Mouse (Mus musculus) stomach, embryonic 15.5 days (tissue): ENCODE data around the gene Il31ra. TPM values are rescaled to one million over a fixed set of nuclear protein-coding genes. Genes with fewer than 3 reads are reported as not detected.
"Not testable (repeated sequence)": the region's sequence is repeated elsewhere in the genome, so short reads cannot be mapped to it uniquely, and the experiment has no call there.

ENCODE experiments used
- ATAC-seq: fragments of 200-750 bp; cut with Nextera tagmentation; 2 replicates; pipeline ENCODE4 v1.8.0; 2017; ENCODE audit warnings: low read depth, moderate number of reproducible peaks, moderate TSS enrichment; ENCODE audit not compliant: insufficient read depth, low FRiP score
- H3K27ac ChIP-seq: fragments of 300-500 bp; sonication (generic); 2 replicates; pipeline ENCODE4 v1.5.1; 2015; ENCODE audit warnings: mild to moderate bottlenecking, inconsistent platforms
- H3K27me3 ChIP-seq: fragments of 300-500 bp; sonication (generic); replicated peaks from 2 replicates; pipeline ENCODE4 v1.6.1; 2015; ENCODE audit warnings: inconsistent platforms
- H3K36me3 ChIP-seq: fragments of 300-500 bp; sonication (generic); 2 replicates; pipeline ENCODE4 v1.6.1; 2015; ENCODE audit warnings: inconsistent platforms
- H3K4me1 ChIP-seq: fragments of 300-500 bp; sonication (generic); 2 replicates; pipeline ENCODE4 v1.6.1; 2015; ENCODE audit warnings: inconsistent platforms
- H3K4me2 ChIP-seq: fragments of 300-500 bp; sonication (generic); 2 replicates; pipeline ENCODE4 v1.6.1; 2015; ENCODE audit warnings: mild to moderate bottlenecking, inconsistent platforms
- H3K4me3 ChIP-seq: fragments of 300-500 bp; sonication (generic); replicated peaks from 2 replicates; pipeline ENCODE4 v1.5.1; 2015; ENCODE audit warnings: inconsistent platforms
- H3K9ac ChIP-seq: fragments of 300-500 bp; sonication (generic); 2 replicates; pipeline ENCODE4 v1.6.1; 2015; ENCODE audit warnings: inconsistent platforms
- H3K9me3 ChIP-seq: fragments of 300-500 bp; sonication (generic); 2 replicates; pipeline ENCODE4 v1.6.1; 2016; ENCODE audit warnings: inconsistent platforms
- WGBS: fragments of 180-500 bp; shearing (Covaris S2); methylation state at CpG from one replicate; pipeline ENCODE4 v1.1.7; 2015; 5-methylcytosine and 5-hydroxymethylcytosine counted together
- polyA plus RNA-seq: library from polyadenylated mRNA; unstranded; fragments of >200 nt; fragmentation: Nextera tagmentation; extraction: Ambion mirVana; gene quantifications from 2 replicates; pipeline ENCODE4 v1.2.1, GENCODE M21; 2015

Gene Il31ra
- polyA plus RNA-seq, 1 experiment from 2014 or later, result 0.06 TPM

DNA sequence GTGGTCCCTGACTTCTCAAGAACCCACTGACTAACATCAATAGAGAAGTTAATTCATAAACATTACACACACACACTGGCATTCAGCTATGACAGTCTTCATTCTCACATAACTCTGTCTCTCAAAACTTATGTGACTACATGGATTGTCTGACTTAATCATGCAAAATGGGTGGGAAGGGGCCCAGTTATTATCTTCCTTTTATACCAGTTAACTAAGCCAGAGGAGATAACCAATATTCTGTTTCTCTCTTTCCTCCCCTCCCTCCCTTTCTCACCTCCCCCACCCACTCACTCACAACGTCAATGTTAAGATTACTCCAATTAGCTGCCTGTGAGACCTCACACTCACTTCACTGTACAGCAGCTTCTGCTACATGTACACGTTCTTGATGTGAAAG lies 3.9 kb downstream of the Il31ra start:
- no peaks in the 10 kb centered on the region for H3K4me1 ChIP-seq
- 35% methylated on average over 2 of the region's 2 CpGs for WGBS
- no peaks in the 10 kb centered on the region for H3K9me3 ChIP-seq
- H3K27ac ChIP-seq, result no peak overlapping the region
- no peak overlapping the region for H3K4me3 ChIP-seq
- no peak for ATAC-seq
- H3K4me2 ChIP-seq, result no peak overlapping the region
- no peaks in the 10 kb centered on the region for H3K27me3 ChIP-seq
- H3K36me3 ChIP-seq, result no peaks in the 10 kb centered on the region
- H3K9ac ChIP-seq, result no peak overlapping the region

- Histone ChIP-seq H3K36me3 (no peaks in the 10 kb centered on the region), H3K4me2 (no peak overlapping the region), H3K4me1 (no peaks in the 10 kb centered on the region), H3K4me3 (no peak overlapping the region), H3K27ac (no peak overlapping the region), H3K27me3 (no peaks in the 10 kb centered on the region), H3K9me3 (no peaks in the 10 kb centered on the region), H3K9ac (no peak overlapping the region)
- no peak for ATAC-seq
Measured at GRCm38 (mm10) chr13:112589625-112590024, 4.5 kb downstream of the Il31ra start.

GRCm38 (mm10) chr13:112584556-112585237 lies 9.5 kb downstream of the Il31ra start:
- no peak for ATAC-seq
- H3K27me3 ChIP-seq, result no peaks in the 10 kb centered on the region
- no peaks in the 10 kb centered on the region for H3K9me3 ChIP-seq
- WGBS, result 51% methylated on average over 7 of the region's 7 CpGs
- H3K9ac ChIP-seq, result no peak overlapping the region
- H3K27ac ChIP-seq, result no peak overlapping the region
- H3K36me3 ChIP-seq, result no peaks in the 10 kb centered on the region
- H3K4me3 ChIP-seq, result no peak overlapping the region
- no peak overlapping the region for H3K4me2 ChIP-seq
- H3K4me1 ChIP-seq, result no peaks in the 10 kb centered on the region

- H3K4me1 ChIP-seq, result no peaks in the 10 kb centered on the region
- no peaks in the 10 kb centered on the region for H3K9me3 ChIP-seq
- no peak overlapping the region for H3K4me2 ChIP-seq
- no peak for ATAC-seq
- no peak overlapping the region for H3K9ac ChIP-seq
- H3K27me3 ChIP-seq, result no peaks in the 10 kb centered on the region; the same call in 1 of the 2 replicates
- H3K4me3 ChIP-seq, result no peak overlapping the region
- no peaks in the 10 kb centered on the region for H3K36me3 ChIP-seq
- H3K27ac ChIP-seq, result no peak overlapping the region
- WGBS, result 74% methylated on average over 8 of the region's 8 CpGs
Measured at GRCm38 (mm10) chr13:112582291-112582690, 11.9 kb downstream of the Il31ra start.

DNA sequence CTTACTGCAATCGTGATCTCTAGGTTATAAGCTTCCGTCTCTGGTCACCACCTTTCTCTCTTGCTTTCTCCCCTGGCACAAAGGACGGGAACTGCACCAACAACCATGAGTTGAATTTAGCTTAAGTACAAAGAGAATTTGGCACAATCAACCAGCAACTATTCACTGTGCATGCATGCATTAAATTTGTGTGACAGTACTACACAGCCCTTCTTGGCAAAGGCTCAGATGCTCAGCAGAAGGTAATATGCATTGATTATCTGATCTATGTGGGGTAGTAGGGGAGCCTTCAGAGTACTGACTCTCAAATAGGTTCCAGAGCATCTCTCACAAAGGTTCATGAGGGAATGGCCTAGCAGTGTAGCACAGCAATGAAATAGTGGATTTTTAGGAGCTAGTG lies 12.4 kb downstream of the Il31ra start:
- Histone ChIP-seq H3K27ac (no peak overlapping the region), H3K4me2 (no peak overlapping the region), H3K9me3 (no peaks in the 10 kb centered on the region), H3K4me3 (no peak overlapping the region), H3K36me3 (no peaks in the 10 kb centered on the region), H3K4me1 (no peaks in the 10 kb centered on the region), H3K27me3 (no peaks in the 10 kb centered on the region; the same call in 1 of the 2 replicates), H3K9ac (no peak overlapping the region)
- no peak for ATAC-seq
- WGBS, result 88% methylated on average over 3 of the region's 3 CpGs

DNA sequence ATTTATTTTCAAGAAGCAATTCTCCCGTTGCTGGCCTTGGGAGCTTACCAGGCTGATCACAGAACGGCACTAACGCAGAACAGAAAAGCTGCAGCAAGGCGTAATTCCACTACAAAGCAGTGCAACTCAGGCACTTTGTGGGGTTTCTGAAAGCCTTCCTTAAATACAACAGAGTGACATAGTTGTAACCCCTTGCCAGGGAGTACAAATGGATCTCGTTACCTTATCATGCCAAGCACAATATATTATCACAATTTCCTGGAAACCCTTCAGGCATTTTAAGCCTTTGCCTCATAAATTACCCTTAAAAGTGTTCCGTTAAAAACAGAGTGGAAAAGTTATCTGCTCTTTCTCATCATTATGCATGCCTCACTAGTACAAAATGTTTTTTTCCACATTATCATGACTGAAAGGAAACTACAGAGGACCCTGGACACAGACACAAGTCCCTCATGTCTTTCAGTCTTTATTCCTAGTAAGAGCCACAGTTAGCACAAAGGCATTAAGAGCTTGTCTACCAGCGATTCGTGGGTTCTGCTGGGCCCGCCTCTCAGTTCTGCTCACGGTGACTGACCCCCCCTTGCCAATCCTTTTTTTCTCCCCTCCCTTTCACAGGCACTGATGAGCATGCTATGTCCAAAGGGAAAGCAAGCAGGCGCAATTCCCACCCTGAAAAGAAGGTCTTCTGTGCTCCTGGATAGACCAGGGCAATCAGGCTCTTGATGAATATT lies 13.4 kb downstream of the Il31ra start:
- Histone ChIP-seq H3K27me3 (no peaks in the 10 kb centered on the region; the same call in 1 of the 2 replicates), H3K9ac (no peak overlapping the region), H3K4me1 (no peaks in the 10 kb centered on the region), H3K4me3 (no peak overlapping the region), H3K4me2 (peak overlapping the region; percentile 5; the same call in 1 of the 2 replicates), H3K36me3 (no peaks in the 10 kb centered on the region), H3K9me3 (no peaks in the 10 kb centered on the region), H3K27ac (no peak overlapping the region)
- no peak for ATAC-seq
- 35% methylated on average over 11 of the region's 11 CpGs for WGBS

- not testable (repeated sequence) for H3K27me3 ChIP-seq, H3K36me3 ChIP-seq, H3K4me1 ChIP-seq, H3K4me2 ChIP-seq, H3K9me3 ChIP-seq, ATAC-seq, H3K9ac ChIP-seq, H3K27ac ChIP-seq, H3K4me3 ChIP-seq
- 96% methylated on average over 11 of the region's 11 CpGs for WGBS
Measured at GRCm38 (mm10) chr13:112578041-112578440, 16.1 kb downstream of the Il31ra start.

DNA sequence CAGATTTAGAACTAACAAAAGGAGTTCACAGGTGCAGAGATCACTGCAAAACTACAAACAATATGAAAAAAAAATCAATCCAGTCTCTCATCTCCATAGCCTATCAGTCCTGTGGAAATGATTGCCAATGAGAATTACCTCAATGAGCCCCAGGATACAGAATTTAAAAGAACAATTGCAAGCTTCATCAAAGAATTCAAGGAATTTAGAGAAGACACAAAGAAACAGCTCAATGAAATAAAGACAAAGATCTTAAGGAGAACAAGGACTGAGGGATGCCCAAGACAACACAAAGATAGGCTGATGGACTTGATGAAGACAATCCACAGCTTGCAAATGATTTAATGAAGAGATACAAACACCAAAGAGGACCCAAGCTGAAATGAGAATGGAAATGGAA lies 20.4 kb downstream of the Il31ra start:
- no peaks in the 10 kb centered on the region for H3K9me3 ChIP-seq
- H3K27ac ChIP-seq, result no peak overlapping the region
- no peak overlapping the region for H3K9ac ChIP-seq
- no peaks in the 10 kb centered on the region for H3K27me3 ChIP-seq
- H3K36me3 ChIP-seq, result no peaks in the 10 kb centered on the region
- ATAC-seq, result no peak
- H3K4me1 ChIP-seq, result no peaks in the 10 kb centered on the region
- H3K4me3 ChIP-seq, result no peak overlapping the region
- no peak overlapping the region for H3K4me2 ChIP-seq

DNA sequence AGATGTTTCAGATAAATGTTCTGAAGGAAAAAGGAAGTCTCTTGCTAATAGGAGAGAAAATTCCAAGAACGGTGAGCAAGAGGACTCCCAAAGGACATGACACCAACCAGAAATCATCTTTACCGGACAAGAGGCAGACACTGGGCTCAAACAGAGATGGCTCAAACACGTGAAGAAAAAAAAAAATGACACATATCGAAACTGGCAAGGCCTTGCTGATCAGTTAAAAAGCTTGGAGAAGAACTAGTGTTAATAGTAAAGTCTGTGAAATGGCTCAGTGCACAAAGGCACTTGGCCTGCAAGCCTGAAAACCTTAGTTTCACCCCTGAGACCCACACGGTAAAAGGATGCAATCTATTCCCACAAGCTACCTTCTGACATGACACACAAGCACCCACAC lies 23.4 kb downstream of the Il31ra start:
- no peaks in the 10 kb centered on the region for H3K36me3 ChIP-seq
- no peak overlapping the region for H3K9ac ChIP-seq
- H3K4me1 ChIP-seq, result no peaks in the 10 kb centered on the region
- H3K27me3 ChIP-seq, result no peaks in the 10 kb centered on the region
- H3K4me2 ChIP-seq, result no peak overlapping the region
- no peak overlapping the region for H3K27ac ChIP-seq
- WGBS, result 66% methylated on average over 5 of the region's 5 CpGs
- H3K4me3 ChIP-seq, result no peak overlapping the region
- H3K9me3 ChIP-seq, result no peaks in the 10 kb centered on the region
- ATAC-seq, result no peak

GRCm38 (mm10) chr13:112569606-112570005 lies 24.6 kb downstream of the Il31ra start:
- no peaks in the 10 kb centered on the region for H3K9me3 ChIP-seq
- H3K36me3 ChIP-seq, result no peaks in the 10 kb centered on the region
- no peak overlapping the region for H3K27ac ChIP-seq
- ATAC-seq, result no peak
- no peaks in the 10 kb centered on the region for H3K27me3 ChIP-seq
- WGBS, result 39% methylated on average over 4 of the region's 4 CpGs
- no peak overlapping the region for H3K4me2 ChIP-seq
- H3K4me3 ChIP-seq, result no peak overlapping the region
- no peaks in the 10 kb centered on the region for H3K4me1 ChIP-seq
- no peak overlapping the region for H3K9ac ChIP-seq

DNA sequence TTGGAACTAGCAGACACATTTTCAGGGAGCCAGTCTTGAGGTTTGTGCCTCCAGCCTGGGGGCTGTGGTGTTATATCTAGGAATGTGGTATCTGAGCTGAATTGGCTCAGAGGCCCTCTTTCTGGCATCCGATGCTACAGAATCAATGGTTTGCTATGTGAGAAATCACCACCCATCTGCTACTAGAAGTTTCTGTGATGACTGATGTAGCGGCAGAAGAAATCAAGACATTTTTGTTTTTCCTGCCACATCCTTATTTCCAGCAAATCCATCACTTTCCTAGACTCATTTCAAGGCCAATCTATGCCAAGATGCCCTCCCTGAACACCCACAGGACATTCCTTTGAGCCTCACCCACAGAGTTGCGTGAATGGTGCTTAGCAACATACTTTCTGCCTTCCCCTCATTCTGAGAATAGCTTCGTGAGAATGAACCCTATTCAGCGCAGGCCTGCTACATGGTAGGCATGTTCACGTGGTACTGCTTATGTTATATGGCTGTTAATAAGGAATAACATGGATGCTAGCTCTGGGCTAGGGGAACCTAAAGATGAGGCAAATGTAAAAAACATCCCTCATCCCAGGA lies 33.5 kb downstream of the Il31ra start:
- Histone ChIP-seq H3K9ac (no peak overlapping the region), H3K9me3 (no peaks in the 10 kb centered on the region), H3K4me1 (no peaks in the 10 kb centered on the region), H3K4me3 (no peak overlapping the region), H3K27me3 (no peaks in the 10 kb centered on the region), H3K36me3 (no peaks in the 10 kb centered on the region), H3K4me2 (no peak overlapping the region), H3K27ac (no peak overlapping the region)
- ATAC-seq, result no peak
- 79% methylated on average over 6 of the region's 6 CpGs for WGBS

DNA sequence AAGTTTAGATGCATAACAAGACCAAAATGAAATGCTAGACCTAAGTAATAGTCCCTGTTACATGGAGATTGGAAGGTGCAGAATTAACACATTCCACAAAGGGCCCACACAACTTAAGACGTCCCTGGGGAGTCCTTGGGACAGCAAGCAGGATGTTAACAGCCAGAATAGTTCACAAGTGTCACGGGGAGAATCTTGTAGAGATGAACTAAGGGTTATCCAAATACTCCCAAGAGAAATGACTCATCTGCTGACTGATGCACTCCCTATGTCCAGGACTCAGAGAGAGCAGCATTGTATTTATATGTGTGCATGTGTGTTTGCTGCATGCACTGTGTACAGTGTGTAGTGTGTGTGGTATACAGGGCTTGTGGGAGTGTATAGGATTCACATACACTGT lies 37.7 kb downstream of the Il31ra start:
- no peaks in the 10 kb centered on the region for H3K36me3 ChIP-seq
- WGBS, result 54% methylated on average over 2 of the region's 2 CpGs
- H3K4me2 ChIP-seq, result no peak overlapping the region
- no peak overlapping the region for H3K4me3 ChIP-seq
- H3K9ac ChIP-seq, result no peak overlapping the region
- H3K27me3 ChIP-seq, result no peaks in the 10 kb centered on the region
- H3K4me1 ChIP-seq, result no peaks in the 10 kb centered on the region
- ATAC-seq, result no peak
- no peaks in the 10 kb centered on the region for H3K9me3 ChIP-seq
- no peak overlapping the region for H3K27ac ChIP-seq
